Mouse (Mus musculus) thymus, postnatal 4 days (tissue): ENCODE data around the gene Wwp2.

Source experiments
- DNase-seq: peaks from one replicate; pipeline ENCODE4 v3.0.0; 2021

The Wwp2 gene

DNA sequence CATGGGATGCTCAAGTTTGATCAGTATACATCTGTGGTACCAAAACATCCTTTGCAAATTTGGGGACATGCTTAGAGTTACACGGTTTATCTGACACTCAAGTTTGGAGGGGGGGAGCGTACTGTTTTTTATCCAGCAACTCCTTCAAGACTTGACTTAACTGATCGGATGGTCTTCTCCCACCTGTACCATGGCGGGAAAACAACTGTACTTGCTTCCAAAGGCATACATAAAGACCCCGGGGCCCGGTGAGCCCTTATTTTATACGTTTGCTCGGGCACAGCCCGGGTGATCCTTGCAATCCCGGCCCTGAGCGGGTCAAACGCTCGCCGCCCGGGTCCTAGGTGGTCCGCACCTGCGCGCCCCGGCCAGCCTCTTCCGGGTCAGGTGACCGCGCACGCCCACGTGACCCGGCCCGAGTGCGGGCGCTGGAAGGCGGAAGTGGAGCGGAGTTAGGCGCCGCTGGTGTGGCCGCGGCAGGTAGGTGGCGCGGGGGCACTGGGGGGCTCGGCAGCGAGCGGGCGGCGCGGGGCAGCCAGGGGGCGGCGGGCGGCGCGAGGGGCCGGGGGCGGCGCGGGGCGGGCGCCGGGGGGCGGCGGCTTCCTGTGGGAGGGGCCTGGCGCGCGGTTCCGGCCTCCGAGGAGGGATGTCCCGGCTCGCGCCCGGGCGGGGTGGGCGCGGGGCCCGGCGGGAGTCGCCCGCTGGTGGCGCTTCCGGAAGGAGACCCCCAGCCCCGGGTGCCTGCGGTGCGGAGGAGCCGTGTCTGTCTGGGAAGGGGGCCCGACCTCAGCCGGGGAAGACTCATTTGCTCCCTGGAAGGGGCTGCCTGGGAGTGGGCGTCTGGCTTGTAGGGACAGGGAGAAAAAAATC is at the start of gene Wwp2:
Gene Wwp2 (plus strand): TSS at position 404 of the 870 bp plus-strand sequence.
- DNase-seq, result peak; percentile 92

- DNase-seq, result no peak
Observed at GRCm38 (mm10) chr8:107386642-107387041, 49.5 kb upstream of the Wwp2 start.

GRCm38 (mm10) chr8:107387861-107388260 is 48.3 kb upstream of the Wwp2 start:
- peak; percentile 52 for DNase-seq

GRCm38 (mm10) chr8:107389557-107389956 is 46.6 kb upstream of the Wwp2 start:
- DNase-seq, result no peak

GRCm38 (mm10) chr8:107390476-107391135 is 45.6 kb upstream of the Wwp2 start:
- DNase-seq, result no peak

DNA sequence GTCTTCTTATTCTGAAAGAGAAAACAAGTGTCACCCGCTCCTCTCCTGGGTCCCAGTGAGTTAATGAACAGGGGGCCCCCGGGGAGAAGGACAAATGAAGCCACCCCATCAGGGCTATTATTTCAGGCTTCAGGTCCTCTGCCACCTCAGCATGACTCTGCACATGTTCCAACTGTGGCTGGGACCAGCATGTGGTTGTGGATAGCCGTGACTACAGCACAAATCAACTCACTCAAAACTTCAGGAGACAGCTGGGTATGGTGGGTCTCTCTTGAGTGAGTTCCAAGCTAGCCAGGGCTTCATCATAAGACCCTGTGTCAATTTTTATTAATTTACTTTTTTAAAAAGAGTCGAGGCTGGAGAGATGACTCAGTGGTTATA is 45.0 kb upstream of the Wwp2 start:
- no peak for DNase-seq

DNA sequence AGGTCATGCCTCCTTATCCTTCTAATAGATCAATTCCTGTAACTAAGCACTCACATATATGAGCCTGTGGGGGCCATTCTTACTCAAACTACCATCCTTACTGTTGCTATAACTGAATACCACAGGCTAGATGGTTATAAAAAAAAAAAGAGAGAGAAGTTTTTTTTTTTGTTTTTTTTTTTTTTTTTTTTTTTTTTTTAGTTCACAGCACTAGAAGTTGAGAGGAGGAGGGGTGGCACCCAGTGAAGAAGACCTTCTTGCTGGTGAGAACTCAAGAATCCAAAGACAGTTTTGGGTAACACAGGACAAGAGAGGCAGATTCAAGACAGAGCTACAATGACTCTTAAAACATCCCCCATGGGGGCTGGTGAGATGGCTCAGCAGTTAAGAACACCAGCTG is 40.8 kb upstream of the Wwp2 start:
- DNase-seq, result no peak

GRCm38 (mm10) chr8:107396106-107396670 is 40.0 kb upstream of the Wwp2 start:
- DNase-seq, result no peak

DNA sequence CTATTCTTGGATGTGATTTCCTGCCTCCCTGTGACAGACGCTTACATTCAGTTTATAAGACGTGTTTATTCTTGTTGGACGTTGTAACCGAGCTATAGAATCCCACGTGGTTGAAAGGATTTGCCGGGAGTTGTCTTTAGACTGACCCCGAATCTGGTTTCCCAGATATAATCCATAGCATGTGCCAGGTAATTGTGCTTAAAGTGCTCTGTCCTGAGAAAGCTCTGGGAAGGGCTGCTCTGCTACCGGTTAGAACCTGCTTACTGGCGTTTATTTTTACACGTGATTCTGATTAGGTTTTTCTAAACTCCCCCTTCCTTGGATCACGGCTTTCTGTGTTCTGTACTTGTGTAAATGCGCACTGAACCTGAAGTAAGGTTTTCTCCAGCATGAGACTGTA is 38.5 kb upstream of the Wwp2 start:
- no peak for DNase-seq

- no peak for DNase-seq
Observed at GRCm38 (mm10) chr8:107399495-107399894, 36.7 kb upstream of the Wwp2 start.

DNA sequence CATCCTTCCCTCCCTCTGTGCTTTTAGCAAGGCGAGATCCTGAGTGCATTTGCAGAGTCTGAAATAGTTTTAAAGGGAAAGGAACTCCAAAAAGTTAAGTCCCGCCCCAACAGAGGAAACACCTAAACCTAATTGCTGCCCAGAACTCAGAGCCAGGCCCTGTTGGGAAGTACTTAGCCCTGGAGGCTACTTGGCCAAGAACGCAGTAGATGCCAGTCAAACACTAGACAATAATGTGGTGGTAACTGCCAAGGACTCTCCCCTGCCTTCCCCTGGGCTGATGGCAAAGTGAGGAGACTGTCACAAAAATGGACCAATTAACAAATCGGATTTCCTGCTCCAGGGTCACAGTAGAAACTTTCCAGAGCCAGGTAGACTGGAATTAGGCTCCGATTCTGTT is 34.3 kb upstream of the Wwp2 start:
- no peak for DNase-seq

GRCm38 (mm10) chr8:107403038-107403781 is 33.0 kb upstream of the Wwp2 start, which contains the start of gene Nqo1:
Nqo1 (minus strand) TSS chr8:107403206.
- peak; percentile 62 for DNase-seq

GRCm38 (mm10) chr8:107404057-107404456 is 32.1 kb upstream of the Wwp2 start:
- no peak for DNase-seq

GRCm38 (mm10) chr8:107405935-107406334 is 30.2 kb upstream of the Wwp2 start:
- no peak for DNase-seq

- DNase-seq, result peak; percentile 19
Observed at GRCm38 (mm10) chr8:107411391-107411790, 24.8 kb upstream of the Wwp2 start.

- no peak for DNase-seq
Observed at GRCm38 (mm10) chr8:107412552-107412951, 23.6 kb upstream of the Wwp2 start.

DNA sequence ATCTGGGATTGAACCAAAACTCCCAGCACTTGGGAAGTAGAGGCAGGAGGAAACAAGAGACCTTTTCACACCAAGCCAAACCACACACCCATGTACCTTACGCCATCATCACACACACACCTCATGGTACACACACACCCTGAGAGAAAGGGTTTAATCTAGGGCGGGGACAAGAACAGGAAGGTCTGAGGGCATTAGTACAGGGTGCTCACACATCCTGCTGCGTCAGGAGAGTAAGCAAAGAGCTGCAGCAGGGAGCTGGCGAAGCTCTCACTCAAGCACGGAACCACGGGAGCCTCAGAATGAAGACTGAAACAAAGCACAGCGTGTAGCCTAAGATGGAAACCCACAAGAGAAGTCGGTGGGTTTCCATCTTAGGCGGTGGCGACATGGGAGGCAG is 22.3 kb upstream of the Wwp2 start:
- DNase-seq, result no peak

- DNase-seq, result no peak
Observed at GRCm38 (mm10) chr8:107417001-107417400, 19.2 kb upstream of the Wwp2 start.

- DNase-seq, result no peak
Observed at GRCm38 (mm10) chr8:107424176-107424575, 12.0 kb upstream of the Wwp2 start.

GRCm38 (mm10) chr8:107424597-107425229 is 11.5 kb upstream of the Wwp2 start, which contains the start of gene Nob1:
Nob1 (minus strand) TSS chr8:107425051.
- peak; percentile 100 for DNase-seq

DNA sequence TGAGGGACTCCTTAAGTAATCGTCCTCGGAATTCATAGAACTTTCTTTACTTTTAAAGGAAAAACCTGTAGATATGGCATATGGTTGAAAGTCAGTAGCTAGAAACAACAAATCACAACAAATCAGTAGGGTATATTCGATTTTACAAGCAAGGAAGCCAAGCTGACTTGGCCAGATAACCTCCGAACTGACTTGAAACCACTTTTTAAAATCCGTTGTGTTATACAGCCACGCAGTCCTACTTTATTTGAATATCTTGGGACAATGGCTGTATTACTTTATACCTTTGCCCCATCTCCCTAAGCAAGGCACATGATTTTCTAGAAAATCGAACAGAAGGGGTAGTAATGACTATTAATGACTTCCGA is 11.0 kb upstream of the Wwp2 start:
- DNase-seq, result no peak

DNA sequence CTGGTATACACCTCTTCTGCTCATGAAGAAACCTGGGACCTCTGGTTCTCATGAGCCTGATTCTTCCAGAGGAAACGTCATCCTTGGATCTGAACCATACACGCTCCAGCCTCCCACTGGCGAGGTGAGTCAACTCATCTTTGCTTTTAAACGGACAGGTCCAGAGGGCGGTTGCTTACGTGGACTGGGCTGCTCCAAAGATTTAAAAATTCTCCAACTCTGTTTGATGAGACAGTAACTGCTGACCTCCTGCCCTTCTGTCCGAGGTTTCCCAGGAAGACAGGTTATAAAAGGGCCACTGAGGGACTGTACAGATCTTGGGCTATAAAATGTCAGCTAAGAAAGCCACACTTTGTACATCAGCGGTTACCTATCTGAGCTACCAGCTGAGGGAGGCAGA is 5.3 kb upstream of the Wwp2 start:
- no peak for DNase-seq
